Mouse (Mus musculus) thymus, postnatal 0 days (tissue): Measurements from ENCODE around the gene Il18r1. TPM values are rescaled to one million over a fixed set of nuclear protein-coding genes. Genes with fewer than 3 reads are reported as not detected.

Experiments
- DNase-seq: peaks from one replicate; pipeline ENCODE4 v3.0.0-alpha.2; 2015; ENCODE audit warnings: low spot score
- polyA plus RNA-seq: library from polyadenylated mRNA; unstranded; fragments of >200 nt; fragmentation: Nextera tagmentation; extraction: Ambion mirVana; gene quantifications from 2 replicates; pipeline ENCODE4 v1.2.1, GENCODE M21; 2015

The Il18r1 gene
- polyA plus RNA-seq: 2.2 and 3.9 TPM in 2 replicates

DNA sequence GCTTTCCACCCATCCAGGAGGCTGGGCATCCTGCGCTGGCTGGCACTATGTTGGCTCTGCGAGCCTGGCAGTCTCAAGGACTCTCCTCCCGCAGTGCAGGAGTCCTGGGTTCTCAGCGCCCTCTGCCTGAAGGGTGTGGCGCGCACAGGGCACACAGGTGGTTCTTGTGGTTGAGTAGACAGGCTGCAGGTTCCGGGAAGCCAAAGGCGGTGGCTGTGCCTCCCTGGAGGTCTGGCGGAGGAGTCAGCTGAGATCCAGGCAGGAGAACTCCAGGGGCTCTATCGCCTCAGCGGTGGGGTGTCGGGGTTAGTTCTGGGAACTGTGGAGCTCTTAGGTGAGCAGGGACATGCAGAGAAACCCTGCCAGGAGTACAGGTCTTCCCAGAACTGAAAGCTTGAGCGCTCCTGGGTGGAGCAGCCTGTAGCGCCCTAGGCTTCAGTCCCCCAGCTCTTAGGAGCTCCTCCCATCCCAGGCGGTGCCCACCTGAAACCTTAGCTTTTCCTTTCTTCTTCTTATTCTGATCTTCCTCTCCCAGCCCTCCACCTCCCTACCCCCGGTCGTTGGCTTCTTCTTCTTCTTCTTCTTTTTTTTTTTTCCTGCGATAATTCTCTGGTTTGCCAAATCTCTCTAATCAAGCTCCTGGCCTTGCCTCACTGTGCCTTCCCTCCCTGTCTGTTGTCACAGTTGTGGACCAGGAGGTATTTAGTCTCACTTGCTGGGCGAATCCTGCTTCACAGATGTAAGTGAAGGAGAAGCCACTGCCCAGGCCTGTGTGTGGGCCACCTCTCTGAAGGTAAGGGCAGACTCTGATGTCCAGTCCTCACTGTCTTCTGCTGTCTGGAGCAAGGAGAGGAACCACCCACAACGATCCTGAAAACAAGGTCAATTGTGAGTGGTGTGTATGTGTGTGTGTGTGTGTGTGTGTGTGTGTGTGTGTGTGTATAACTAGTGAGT, at the start of gene Il18r1:
TSS of gene Il18r1 (plus strand) at position 76 of the 954 bp plus-strand sequence.
- peak; percentile 67 for DNase-seq

DNA sequence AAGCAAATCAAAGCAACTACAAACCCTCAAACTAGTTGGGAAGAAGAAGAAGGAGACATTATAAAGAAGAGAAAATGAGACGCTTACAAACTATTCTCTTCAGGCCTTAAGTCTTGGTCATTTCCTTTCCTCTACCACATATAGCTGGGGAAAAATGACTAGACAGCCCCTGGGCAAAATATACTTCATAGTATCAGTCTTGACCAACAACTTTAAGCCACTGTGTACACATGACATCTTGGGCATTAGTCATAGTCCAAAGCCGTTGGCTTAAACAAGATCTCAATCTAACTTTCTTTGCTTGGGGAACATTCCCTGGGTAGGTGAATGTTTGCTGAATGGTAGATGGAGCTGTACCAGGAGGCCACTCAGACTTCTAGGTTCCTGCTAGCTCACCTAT, 48.3 kb upstream of the Il18r1 start:
- DNase-seq: no peak

DNA sequence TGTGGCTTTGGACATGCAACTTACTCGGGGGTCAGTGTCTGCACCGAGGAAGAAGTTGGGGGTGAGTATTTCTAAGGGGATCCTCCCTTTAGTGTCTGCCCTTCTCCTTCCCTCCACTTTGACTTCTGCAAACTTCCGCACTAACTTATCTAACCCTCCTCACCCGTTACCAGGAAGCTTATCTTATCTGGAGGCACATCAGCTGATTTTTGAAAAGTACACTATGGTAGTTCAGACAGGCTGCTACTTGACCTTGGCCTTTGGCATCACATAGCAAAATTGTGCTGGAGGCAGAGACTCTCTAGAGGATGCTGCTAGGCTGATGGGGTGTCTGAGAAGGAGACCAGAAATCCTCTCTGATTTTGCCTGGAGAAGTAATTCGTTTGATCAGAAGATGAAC, 46.8 kb upstream of the Il18r1 start:
- no peak for DNase-seq

DNA sequence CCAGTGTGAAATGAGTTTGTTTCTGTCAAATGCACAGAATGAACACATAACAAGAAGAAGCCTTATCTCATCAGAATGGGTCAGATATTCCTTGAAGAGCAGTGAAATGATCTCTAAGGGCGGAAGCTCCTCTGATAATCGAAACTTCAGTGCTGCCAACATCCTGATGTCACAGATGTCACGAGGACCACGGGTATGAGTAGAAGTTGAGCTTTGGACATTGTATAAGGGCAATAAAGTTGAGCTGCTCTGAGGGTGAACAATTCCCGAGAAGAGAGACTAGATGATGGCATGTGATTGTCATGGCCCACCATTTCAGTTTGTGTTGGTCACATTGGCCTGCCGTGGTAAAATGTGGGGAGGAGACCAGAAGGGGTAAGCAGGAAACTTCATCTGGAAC, 41.5 kb upstream of the Il18r1 start:
- DNase-seq: no peak

DNA sequence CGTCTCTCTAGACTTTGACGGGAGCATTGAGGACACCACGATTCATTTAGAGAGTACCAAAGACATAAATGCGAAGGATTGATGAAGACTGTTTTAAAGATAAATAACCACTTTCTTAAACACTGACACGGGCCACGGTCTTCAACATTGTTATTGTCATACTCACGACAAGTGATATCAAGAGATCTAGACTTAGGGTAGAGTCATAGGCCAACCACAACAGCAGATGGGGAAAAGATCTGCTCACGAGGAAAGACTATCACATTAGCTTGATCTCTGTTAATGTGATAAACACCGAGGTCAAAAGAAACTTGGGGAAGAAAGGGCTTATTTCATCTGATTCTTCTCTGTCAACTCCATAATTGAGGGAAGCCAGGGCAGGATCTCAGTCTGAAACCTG, 38.1 kb upstream of the Il18r1 start:
- no peak for DNase-seq

DNA sequence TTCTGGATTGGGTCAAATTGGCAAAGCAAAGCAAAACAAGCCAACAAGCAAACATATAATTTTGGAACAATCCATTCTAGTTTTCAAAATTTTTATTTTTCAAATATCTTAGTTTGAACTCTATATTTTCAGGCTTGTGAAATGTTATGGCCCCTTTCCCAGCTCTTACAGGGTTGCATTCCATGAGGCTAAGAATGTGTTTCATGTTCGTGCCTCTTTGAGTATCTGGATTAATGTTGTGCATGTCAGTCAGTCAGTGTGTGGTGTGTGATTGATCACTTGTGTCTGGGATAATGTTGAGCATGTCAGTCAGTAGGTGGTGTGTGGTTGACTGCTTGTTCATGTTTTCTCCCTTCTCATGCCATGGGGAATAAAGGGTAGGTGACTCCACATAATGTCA, 37.5 kb upstream of the Il18r1 start:
- DNase-seq: no peak

DNA sequence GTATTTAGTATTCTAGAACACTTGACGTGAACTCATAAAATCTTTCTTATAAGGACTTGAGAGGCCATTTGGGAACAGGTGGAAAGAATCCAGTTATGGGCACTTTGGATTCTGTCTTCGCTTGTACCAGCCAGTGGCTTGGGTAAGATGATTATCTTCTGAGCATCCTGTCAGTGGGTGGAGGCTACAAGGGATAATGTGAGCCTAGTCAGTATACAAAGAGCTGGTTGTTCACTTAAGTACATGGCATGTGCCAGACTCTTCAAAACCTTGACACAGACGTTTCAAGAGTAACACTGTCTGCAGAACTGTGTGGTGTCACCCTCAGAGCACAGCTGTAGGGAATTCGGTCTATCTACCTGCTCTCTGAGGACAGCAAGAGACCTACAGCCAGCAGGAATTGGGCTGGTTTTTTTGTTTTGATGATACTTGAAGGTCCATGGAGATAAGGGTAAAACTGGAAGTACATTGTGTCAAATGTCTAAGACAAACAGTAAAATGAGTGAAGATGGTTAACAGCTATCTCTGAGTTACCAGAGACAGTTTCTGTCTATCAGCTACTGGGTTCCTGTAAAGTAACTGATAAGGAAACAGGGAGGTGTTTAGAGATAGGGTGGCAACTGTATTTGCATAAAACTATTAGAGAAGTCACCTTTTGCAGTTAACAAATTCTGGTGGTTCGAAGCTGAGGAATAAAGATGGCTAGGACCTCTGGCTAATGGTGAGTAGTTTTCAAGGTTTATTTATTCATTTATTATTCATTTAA, 36.3 kb upstream of the Il18r1 start, which contains the start of gene Il1rl1:
TSS of gene Il1rl1 (plus strand) at position 661 of the 766 bp plus-strand sequence.
- no peak for DNase-seq

DNA sequence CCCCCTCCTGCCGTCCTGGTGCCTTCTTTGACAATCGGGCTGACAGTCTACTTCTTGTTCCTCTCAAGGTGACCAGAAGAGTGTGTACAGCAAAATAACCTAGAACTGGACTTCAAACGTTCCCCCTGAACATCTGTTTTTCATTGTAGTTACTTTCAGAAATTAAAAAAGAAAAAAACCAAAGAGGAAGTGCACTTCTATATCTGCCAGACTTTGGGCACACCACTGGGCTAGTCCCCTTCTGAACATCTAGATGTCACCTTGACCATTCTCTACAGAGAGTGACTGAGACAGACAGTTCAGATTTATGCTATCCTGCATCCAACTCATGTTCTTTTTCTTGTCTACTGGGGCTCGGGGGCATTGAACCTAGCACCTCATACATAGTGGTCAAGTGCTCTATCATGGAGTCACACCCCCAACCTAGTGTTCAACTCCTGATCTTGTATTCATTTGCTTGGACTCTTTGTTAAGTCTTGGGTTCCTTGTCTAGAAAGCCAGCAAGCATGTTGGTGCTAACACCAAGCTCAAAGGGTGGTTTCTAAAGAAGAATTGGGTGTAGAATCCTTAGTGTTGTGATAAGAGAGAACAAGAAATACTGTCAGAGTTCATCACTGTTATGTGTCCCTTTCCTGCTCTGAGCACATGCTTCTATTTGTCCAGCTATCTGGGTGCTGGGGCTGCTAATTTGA, 35.1 kb upstream of the Il18r1 start:
- no peak for DNase-seq

DNA sequence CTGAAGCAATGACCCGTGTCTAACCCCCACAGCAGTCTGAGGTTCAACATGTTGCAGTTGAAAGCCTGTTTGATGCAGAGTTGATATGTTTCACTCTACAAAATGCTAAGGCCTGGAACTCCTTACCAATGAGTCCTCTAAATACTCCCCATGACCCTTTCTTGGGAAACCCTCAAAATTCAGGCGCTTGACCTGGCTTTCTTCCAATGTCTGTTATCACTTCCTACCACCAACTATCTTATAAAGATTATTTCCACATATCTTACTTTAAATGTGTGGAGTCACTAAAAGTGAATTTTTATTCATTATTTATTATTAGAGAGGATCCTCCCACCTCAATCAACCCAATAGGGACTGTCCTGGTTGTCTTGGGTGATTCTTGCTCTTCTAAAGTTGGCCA, 33.2 kb upstream of the Il18r1 start:
- DNase-seq: no peak

DNA sequence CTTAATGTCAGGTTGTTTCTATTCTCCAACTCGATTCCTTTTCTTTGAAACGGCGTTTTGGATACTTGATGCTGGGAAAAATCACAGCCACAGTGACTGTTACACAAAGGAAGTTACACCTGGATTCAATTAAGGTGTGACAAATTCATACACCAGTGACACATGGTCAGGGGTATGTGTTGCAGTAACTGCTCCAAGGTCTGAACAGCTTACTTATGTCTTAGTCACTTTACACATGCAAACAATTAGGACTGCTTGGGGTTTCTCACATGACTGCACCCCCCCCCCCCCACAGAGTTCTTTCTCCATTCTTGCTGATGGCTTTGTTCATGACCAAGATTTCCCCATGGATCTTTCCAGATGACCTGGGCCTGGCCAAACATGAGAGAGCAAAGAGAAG, 29.4 kb upstream of the Il18r1 start:
- no peak for DNase-seq

DNA sequence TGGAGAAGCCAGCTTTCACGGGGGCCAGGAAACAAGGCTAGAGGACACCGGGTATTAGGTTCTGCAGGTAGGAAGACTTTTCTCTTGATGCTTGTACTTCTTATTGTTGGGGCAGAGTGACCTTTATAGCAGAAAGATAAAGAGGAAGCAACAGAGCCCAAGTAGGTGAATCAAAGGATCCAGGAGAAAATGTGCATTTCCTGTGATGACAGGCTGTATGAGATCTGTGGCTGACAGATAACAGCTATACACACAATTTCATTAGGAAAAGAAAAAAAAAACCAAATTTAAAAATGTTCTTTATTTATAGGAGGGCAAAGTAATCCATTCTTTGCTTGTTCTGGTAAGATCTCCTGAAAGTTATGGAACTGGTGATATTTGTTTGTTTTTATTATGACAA, 28.0 kb upstream of the Il18r1 start:
- DNase-seq: no peak

DNA sequence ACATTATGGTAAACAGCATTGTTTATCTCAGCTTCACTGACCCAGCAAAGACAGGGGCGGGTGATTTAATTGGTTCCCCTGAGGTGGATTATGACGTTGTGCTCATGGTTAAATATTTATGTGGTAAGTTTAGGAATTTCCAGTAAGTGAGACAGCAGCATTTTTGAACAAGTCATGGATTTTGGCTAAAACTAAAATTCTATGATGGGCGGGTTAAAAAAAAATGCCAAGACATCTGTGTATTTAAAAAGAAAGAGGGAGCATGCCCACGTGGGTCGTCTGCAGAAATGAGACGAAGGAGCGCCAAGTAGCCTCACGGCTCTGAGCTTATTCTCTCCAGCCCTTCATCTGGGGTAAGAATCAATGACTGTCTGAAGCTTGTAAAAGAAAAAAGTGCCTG, 25.8 kb upstream of the Il18r1 start:
- DNase-seq: no peak

DNA sequence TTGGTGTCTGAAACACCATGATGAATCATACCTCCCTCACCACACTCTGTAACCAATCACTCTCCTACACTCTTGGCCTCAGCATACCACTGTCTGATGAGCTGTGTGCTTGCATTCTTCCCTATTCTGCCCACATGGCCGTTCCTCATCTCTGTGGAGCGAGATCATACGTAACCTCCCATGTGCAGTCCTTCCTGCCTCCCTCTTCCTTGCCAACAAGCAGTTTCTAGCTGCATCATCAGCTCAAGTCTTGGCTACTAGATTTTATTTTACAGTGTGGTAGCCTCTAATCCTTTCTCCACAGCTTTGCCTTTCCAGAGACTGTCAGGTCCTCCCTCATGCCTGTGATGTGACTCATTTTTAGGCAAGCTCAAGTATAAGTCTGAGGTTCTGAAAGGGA, 20.6 kb upstream of the Il18r1 start:
- no peak for DNase-seq

DNA sequence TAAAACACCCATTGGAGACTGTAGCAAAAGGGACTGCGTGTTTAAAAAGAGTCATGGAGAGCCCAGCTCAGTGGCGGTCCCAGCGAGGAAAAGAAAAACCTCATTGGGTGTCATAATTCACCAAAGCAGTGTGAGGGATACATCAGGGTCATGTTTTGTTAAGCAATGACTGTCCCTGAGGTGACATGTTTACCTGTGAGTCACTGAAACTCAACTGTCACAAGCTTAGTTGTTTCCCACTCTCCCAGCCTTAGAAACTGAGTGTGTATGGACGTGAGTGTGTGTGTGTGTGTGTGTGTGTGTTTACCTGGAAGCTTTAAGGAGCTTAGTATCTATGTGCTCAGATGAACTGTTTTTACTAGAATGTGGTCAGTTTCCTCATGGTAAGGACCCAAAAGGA, 2.0 kb downstream of the Il18r1 start:
- no peak for DNase-seq

DNA sequence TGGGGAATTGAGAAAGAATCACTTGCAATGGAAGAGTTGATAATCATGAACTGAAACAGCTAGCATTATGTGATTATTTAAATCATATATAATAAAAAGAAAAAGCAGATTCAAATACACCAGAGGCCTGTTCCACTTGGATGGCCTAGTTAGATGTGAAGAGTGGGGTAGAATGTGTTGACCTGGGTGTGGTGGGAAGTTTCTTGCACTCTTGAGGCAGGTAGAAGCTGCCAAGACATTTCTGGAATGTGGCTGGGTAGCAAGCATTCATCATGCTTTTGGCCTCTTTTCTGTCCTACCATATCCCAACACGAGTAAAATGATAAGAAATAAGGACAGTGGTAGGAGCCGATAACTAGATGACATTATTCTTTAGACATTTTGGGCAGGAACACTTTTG, 3.5 kb downstream of the Il18r1 start:
- no peak for DNase-seq

DNA sequence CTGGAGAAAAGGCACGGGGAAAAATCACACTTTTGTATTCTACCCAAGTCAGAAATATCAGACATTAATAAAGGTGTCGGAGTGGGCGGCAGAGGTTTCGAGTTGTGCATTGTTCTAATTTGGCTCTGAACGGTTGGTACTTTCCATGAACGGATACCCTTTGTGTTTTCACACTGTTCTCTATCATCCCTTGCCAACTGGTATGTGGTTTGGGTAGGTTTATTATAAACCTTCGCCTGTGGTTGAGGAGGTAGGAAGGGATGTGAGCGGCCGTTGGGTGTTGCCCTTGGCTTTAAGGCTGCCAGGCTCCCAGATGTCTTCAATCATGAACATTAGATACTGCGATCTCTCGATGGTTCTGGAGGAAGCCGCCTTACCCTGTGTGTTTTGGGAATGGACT, 4.5 kb downstream of the Il18r1 start:
- DNase-seq: no peak

DNA sequence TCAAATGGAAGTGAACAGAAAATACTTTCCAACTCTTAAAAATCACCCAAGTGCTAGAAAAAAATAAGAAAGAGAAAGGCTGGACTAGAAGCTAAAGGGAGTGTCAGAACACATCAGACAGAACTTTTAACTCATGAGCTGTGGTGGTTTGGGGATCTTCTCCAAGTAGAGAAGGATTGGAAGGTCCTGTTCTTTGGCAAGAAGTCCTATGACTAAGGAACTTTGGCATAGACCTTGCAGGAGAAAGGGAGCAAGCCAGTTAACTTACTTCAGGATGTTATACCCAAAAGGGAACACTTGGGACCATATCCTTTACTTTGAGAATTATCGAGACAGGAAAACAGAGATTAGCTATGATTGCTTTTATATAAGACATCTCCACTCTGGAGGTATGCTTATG, 7.0 kb downstream of the Il18r1 start:
- no peak for DNase-seq

DNA sequence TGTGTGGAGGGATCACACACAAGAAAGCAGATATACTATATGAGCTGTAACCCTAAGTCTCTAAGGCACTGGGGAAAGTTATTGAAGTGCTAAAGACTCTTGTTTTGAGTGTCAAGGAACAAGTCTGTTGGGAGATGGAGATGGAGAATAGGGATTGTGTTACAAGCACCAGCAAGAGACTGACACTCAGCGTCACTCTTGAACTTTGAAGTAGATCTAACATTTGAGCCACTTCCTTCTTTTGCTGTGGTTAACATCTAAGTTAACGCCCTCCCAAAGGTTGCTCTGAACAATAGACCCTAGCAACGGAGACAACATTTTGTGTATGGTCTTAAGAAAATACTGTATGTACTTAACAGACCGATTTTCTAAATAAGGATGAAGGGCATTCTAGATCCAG, 8.3 kb downstream of the Il18r1 start:
- peak; percentile 37 for DNase-seq

DNA sequence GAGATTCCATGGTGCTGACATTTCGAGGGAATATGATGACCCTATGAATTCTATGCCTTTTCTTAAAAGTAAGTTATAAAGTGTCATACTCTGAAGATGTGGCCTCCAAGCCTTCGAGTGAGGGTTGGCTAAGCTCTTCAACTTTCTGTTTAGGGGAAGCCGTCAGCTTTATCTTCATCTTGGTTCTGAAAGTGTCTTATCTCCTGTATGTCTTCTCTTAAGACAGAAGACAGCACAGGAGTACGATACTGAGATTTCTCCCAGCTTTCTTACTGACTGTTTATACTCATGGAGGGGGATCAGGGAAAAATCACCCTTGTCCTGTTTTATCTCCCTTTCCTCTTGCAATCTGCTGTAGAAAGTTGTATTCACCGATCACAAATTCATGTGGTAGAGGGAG, 9.0 kb downstream of the Il18r1 start:
- DNase-seq: no peak

DNA sequence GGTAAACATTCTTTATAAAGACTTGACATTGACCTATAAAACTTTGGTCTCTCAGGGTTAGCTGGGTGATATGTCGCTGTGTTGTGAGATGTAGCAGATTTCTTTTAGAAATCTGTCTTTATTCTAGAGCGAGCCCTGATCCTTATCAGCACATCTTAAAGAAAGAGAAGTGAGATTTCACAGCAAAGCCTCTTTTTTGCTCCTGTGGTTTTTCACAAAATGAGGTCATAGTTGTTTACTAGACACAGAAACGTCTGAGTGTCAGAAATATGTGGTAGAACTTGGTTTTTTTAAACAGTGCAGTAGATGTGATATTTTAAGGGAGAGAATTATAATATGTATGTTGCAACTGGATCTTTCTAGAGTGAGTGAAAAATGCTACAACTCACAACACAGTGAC, 10.3 kb downstream of the Il18r1 start:
- DNase-seq: peak; percentile 82

DNA sequence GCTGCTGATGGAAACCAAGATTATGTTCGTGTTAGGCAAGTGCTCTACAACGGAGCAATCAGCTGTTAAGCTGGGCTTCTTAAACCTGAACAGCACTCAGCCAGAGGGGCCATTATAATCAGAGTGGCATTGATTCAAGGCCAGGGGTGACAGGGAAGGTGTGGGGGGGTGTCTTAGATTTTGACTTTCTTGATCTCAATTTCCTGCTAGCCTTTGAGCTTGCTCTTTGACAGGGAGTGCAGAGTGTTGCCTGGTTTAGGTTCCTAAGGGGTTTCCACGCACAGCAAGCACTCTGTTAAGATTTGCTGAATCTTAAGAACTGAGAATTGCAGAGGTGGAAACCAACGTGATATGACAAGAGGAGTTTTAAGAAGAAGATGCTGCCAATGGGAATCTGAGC, 11.4 kb downstream of the Il18r1 start:
- DNase-seq: peak; percentile 8

DNA sequence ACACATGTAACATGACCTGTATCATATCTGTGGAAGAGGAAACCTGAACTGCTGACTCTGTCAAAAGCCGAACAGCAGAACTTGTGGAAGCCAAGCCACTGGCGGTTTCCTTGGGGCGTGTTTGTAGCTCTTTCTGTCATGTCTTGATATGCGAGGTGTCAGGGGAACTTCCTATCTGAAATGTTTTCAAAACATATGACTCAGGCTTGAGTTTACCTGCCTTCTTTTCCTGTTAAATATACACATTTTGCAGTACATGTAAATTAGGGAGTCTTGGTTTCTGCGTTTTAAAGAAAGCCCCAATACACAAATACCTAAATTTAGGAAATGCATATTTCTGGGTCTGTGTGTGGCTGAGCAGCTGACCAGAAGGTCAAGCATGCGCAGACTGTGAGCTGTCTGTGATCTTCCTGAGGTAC, 14.2 kb downstream of the Il18r1 start:
- peak; percentile 61 for DNase-seq
